Mouse (Mus musculus): Measurements from ENCODE around the gene Cox11.

- TF ChIP-seq POLR2A (IDR thresholded peaks at IDR 0.05; ENCODE audit: borderline replicate concordance, insufficient read depth, low read length) (no peak), CTCF (IDR thresholded peaks at IDR 0.05; ENCODE audit: borderline replicate concordance, insufficient read depth, low read depth, low read length) (no peak)
Observed at GRCm38 (mm10) chr11:90675479-90676110, 37.6 kb downstream of the Cox11 start.

Measured in cerebellum, adult 2 months (tissue).